Mouse (Mus musculus) CH12.LX (cell line): ENCODE results near the gene Troap. TPM values are rescaled to one million over a fixed set of nuclear protein-coding genes. Genes with fewer than 3 reads are reported as not detected.

ENCODE experiments used
- DNase-seq: peaks from one replicate; pipeline ENCODE4 v3.0.0-alpha.2; 2013; ENCODE audit errors: extremely low read depth
- H3K27ac ChIP-seq: 2 replicates; pipeline ENCODE4 v1.5.1; 2012; ENCODE audit warnings: low read depth, mild to moderate bottlenecking, control low read depth, moderate library complexity; ENCODE audit not compliant: insufficient read depth
- H3K27me3 ChIP-seq: replicated peaks from 2 replicates; pipeline ENCODE3; 2012; ENCODE audit warnings: inconsistent platforms
- H3K36me3 ChIP-seq, 2 experiments: replicated peaks in 1 of 2; 2 replicates each; pipeline versions ENCODE3 to v1.6.1; 2012; ENCODE audit warnings: inconsistent platforms in 1 of 2, low read length in 1 of 2, mild to moderate bottlenecking in 1 of 2, mixed read lengths in 1 of 2, moderate library complexity in 1 of 2; ENCODE audit not compliant: control insufficient read depth in 1 of 2, insufficient read depth in 1 of 2
- H3K4me1 ChIP-seq, 2 experiments: 2 replicates each; pipeline ENCODE4 v1.6.1; 2012; ENCODE audit warnings: inconsistent platforms in 1 of 2, moderate library complexity in 1 of 2; ENCODE audit not compliant: insufficient read depth in 2 of 2, control insufficient read depth in 1 of 2
- H3K4me2 ChIP-seq: 2 replicates; pipeline ENCODE4 v1.6.1; 2012; ENCODE audit warnings: low read depth, mild to moderate bottlenecking, control low read depth; ENCODE audit not compliant: poor library complexity, insufficient read depth, severe bottlenecking
- H3K4me3 ChIP-seq, 3 experiments: fragments of 150-350 bp in 1 of 3; sonication (generic) in 1 of 3; replicated peaks in 1 of 3; 2 replicates each; pipeline versions ENCODE3 to v1.5.1; 2011 to 2012; ENCODE audit warnings: low read depth in 2 of 3, low read length in 2 of 3, mild to moderate bottlenecking in 2 of 3, moderate library complexity in 2 of 3, control low read depth in 1 of 3, improper control_type of control experiment in 1 of 3, inconsistent platforms in 1 of 3, mixed read lengths in 1 of 3; ENCODE audit not compliant: poor library complexity in 1 of 3
- H3K79me2 ChIP-seq: replicated peaks from 2 replicates; pipeline ENCODE4 v1.6.1; 2012; ENCODE audit warnings: mild to moderate bottlenecking, moderate library complexity; ENCODE audit not compliant: control insufficient read depth, poor library complexity, insufficient read depth, severe bottlenecking; ENCODE audit errors: extremely low read depth
- H3K9ac ChIP-seq: 2 replicates; pipeline ENCODE4 v1.6.1; 2012; ENCODE audit warnings: low read depth, mild to moderate bottlenecking, control low read depth, moderate library complexity; ENCODE audit not compliant: insufficient read depth
- H3K9me3 ChIP-seq: replicated peaks from 2 replicates; pipeline ENCODE3; 2012; ENCODE audit warnings: low read length, inconsistent platforms, mixed read lengths
- BHLHE40 ChIP-seq: IDR thresholded peaks from 2 replicates; pipeline ENCODE4 v1.6.1; 2011; ENCODE audit warnings: mild to moderate bottlenecking, low read depth, low read length, improper control_type of control experiment
- CHD1 ChIP-seq: IDR thresholded peaks from 2 replicates; pipeline ENCODE4 v1.6.1; 2012; ENCODE audit warnings: low read depth, low read length, improper control_type of control experiment, inconsistent platforms
- CHD2 ChIP-seq: IDR thresholded peaks from 2 replicates; pipeline ENCODE4 v1.6.1; 2011; ENCODE audit warnings: low read length, improper control_type of control experiment
- CTCF ChIP-seq, 2 experiments: IDR thresholded peaks in 1 of 2; conservative IDR thresholded peaks in 1 of 2; 2 replicates each; pipeline ENCODE4 v1.5.1; 2011 to 2012; ENCODE audit warnings: low read depth in 2 of 2, low read length in 2 of 2, improper control_type of control experiment in 1 of 2, inconsistent platforms in 1 of 2, mild to moderate bottlenecking in 1 of 2, moderate library complexity in 1 of 2
- E2F4 ChIP-seq: IDR thresholded peaks from 2 replicates; pipeline ENCODE4 v1.6.1; 2011; ENCODE audit warnings: low read depth, low read length, improper control_type of control experiment; ENCODE audit not compliant: insufficient replicate concordance
- ELF1 ChIP-seq: IDR thresholded peaks from 2 replicates; pipeline ENCODE4 v1.6.1; 2014; ENCODE audit warnings: low read depth, mild to moderate bottlenecking, inconsistent platforms, low read length, improper control_type of control experiment
- EP300 ChIP-seq: IDR thresholded peaks from 2 replicates; pipeline ENCODE4 v1.6.1; 2011; ENCODE audit warnings: low read length, improper control_type of control experiment
- ETS1 ChIP-seq: conservative IDR thresholded peaks from 2 replicates; pipeline ENCODE4 v1.6.1; 2012; ENCODE audit warnings: low read depth, mild to moderate bottlenecking, inconsistent platforms, low read length, improper control_type of control experiment, moderate library complexity
- GABPA ChIP-seq: IDR thresholded peaks from 2 replicates; pipeline ENCODE4 v1.6.1; 2012; ENCODE audit warnings: low read depth, low read length, improper control_type of control experiment, inconsistent platforms; ENCODE audit not compliant: insufficient replicate concordance
- HCFC1 ChIP-seq: IDR thresholded peaks from 2 replicates; pipeline ENCODE4 v1.6.1; 2012; ENCODE audit warnings: low read depth, mild to moderate bottlenecking, inconsistent platforms, low read length, improper control_type of control experiment
- IRF4 ChIP-seq: IDR thresholded peaks from 2 replicates; pipeline ENCODE4 v1.6.1; 2014; ENCODE audit warnings: low read depth, mild to moderate bottlenecking, inconsistent platforms, low read length, improper control_type of control experiment
- JUN ChIP-seq: IDR thresholded peaks from 2 replicates; pipeline ENCODE4 v1.6.1; 2011; ENCODE audit warnings: low read depth, mild to moderate bottlenecking, low read length, improper control_type of control experiment, moderate library complexity; ENCODE audit not compliant: insufficient read depth
- JUND ChIP-seq: conservative IDR thresholded peaks from 2 replicates; pipeline ENCODE4 v1.6.1; 2011; ENCODE audit warnings: low read depth, low read length, improper control_type of control experiment
- KAT2A ChIP-seq: IDR thresholded peaks from 2 replicates; pipeline ENCODE4 v1.6.1; 2012; ENCODE audit warnings: low read length, improper control_type of control experiment, inconsistent platforms; ENCODE audit not compliant: insufficient replicate concordance
- MAFK ChIP-seq: IDR thresholded peaks from 2 replicates; pipeline ENCODE4 v1.6.1; 2011; ENCODE audit warnings: low read length, improper control_type of control experiment; ENCODE audit not compliant: insufficient replicate concordance
- MAX ChIP-seq: IDR thresholded peaks from 2 replicates; pipeline ENCODE4 v1.6.1; 2011; ENCODE audit warnings: low read length, improper control_type of control experiment
- MAZ ChIP-seq: IDR thresholded peaks from 2 replicates; pipeline ENCODE4 v1.6.1; 2012; ENCODE audit warnings: low read depth, mild to moderate bottlenecking, inconsistent platforms, low read length, improper control_type of control experiment, moderate library complexity
- MEF2A ChIP-seq: IDR thresholded peaks from 2 replicates; pipeline ENCODE4 v1.6.1; 2014; ENCODE audit warnings: low read depth, mild to moderate bottlenecking, inconsistent platforms, low read length, improper control_type of control experiment, borderline replicate concordance
- MXI1 ChIP-seq: IDR thresholded peaks from 2 replicates; pipeline ENCODE4 v1.6.1; 2011; ENCODE audit warnings: mild to moderate bottlenecking, low read depth, low read length, improper control_type of control experiment
- MYC ChIP-seq: IDR thresholded peaks from 2 replicates; pipeline ENCODE4 v1.6.1; 2011; ENCODE audit warnings: low read depth, mild to moderate bottlenecking, improper control_type of control experiment, low read length
- NELFE ChIP-seq: IDR thresholded peaks from 2 replicates; pipeline ENCODE4 v1.6.1; 2011; ENCODE audit warnings: low read depth, low read length, improper control_type of control experiment
- NRF1 ChIP-seq: IDR thresholded peaks from 2 replicates; pipeline ENCODE4 v1.6.1; 2014; ENCODE audit warnings: low read depth, mild to moderate bottlenecking, inconsistent platforms, low read length, improper control_type of control experiment, moderate library complexity
- PAX5 ChIP-seq: IDR thresholded peaks from 2 replicates; pipeline ENCODE4 v1.6.1; 2012; ENCODE audit warnings: low read length, inconsistent platforms, mixed read lengths
- POLR2A ChIP-seq: IDR thresholded peaks from 2 replicates; pipeline ENCODE4 v1.6.1; 2011; ENCODE audit warnings: low read depth, mild to moderate bottlenecking, improper control_type of control experiment, low read length
- POLR2AphosphoS2 ChIP-seq: IDR thresholded peaks from 2 replicates; pipeline ENCODE4 v1.6.1; 2011; ENCODE audit warnings: low read depth, low read length, improper control_type of control experiment
- RAD21 ChIP-seq: IDR thresholded peaks from 2 replicates; pipeline ENCODE4 v1.6.1; 2011; ENCODE audit warnings: low read depth, mild to moderate bottlenecking, low read length, improper control_type of control experiment, moderate library complexity
- RCOR1 ChIP-seq: conservative IDR thresholded peaks from 2 replicates; pipeline ENCODE4 v1.6.1; 2012; ENCODE audit warnings: low read depth, mild to moderate bottlenecking, inconsistent platforms, low read length, improper control_type of control experiment
- SIN3A ChIP-seq: IDR thresholded peaks from 2 replicates; pipeline ENCODE4 v1.6.1; 2012; ENCODE audit warnings: low read length, improper control_type of control experiment, inconsistent platforms
- SMC3 ChIP-seq: IDR thresholded peaks from 2 replicates; pipeline ENCODE4 v1.6.1; 2011; ENCODE audit warnings: low read depth, low read length, improper control_type of control experiment
- TBP ChIP-seq: conservative IDR thresholded peaks from 2 replicates; pipeline ENCODE4 v1.6.1; 2011; ENCODE audit warnings: low read depth, low read length, improper control_type of control experiment
- TCF12 ChIP-seq: IDR thresholded peaks from 2 replicates; pipeline ENCODE4 v1.6.1; 2014; ENCODE audit warnings: low read depth, mild to moderate bottlenecking, inconsistent platforms, low read length, improper control_type of control experiment
- UBTF ChIP-seq: IDR thresholded peaks from 2 replicates; pipeline ENCODE4 v1.6.1; 2012; ENCODE audit warnings: low read depth, mild to moderate bottlenecking, inconsistent platforms, low read length, improper control_type of control experiment, moderate library complexity
- USF1 ChIP-seq: IDR thresholded peaks from 2 replicates; pipeline ENCODE4 v1.6.1; 2014; ENCODE audit warnings: low read depth, mild to moderate bottlenecking, inconsistent platforms, low read length, improper control_type of control experiment
- USF2 ChIP-seq: conservative IDR thresholded peaks from 2 replicates; pipeline ENCODE4 v1.6.1; 2011; ENCODE audit warnings: low read depth, low read length, improper control_type of control experiment
- ZC3H11A ChIP-seq: IDR thresholded peaks from 2 replicates; pipeline ENCODE4 v1.6.1; 2012; ENCODE audit warnings: low read depth, mild to moderate bottlenecking, inconsistent platforms, low read length, improper control_type of control experiment
- ZKSCAN1 ChIP-seq: IDR thresholded peaks from 2 replicates; pipeline ENCODE4 v1.6.1; 2012; ENCODE audit warnings: low read depth, inconsistent platforms, low read length, improper control_type of control experiment, borderline replicate concordance
- ZMIZ1 ChIP-seq: IDR thresholded peaks from 2 replicates; pipeline ENCODE4 v1.6.1; 2012; ENCODE audit warnings: low read depth, mild to moderate bottlenecking, inconsistent platforms, low read length, improper control_type of control experiment
- ZNF384 ChIP-seq: IDR thresholded peaks from 2 replicates; pipeline ENCODE4 v1.6.1; 2012; ENCODE audit warnings: low read depth, low read length, improper control_type of control experiment, inconsistent platforms
- dilution Hi-C: fragments of 300-500 bp; cut with MboI; formaldehyde crosslinking; loops from 2 replicates; pipeline ENCODE4 v1.14.3; 2020; ENCODE audit warnings: low sequenced_read_pairs; ENCODE audit not compliant: extremely low pct_unique_long_range_greater_than_20kb, extremely low pct_ligation_motif_present
- in situ Hi-C: fragments of 300-500 bp; cut with MboI; formaldehyde crosslinking; loops from 3 replicates; pipeline ENCODE4 v1.14.3; 2019; ENCODE audit warnings: low sequenced_read_pairs, low pct_ligation_motif_present, low pct_unique_long_range_greater_than_20kb, mixed read lengths
- polyA plus RNA-seq: library from polyadenylated mRNA; unstranded; fragments of >175 nt; gene quantifications from 2 replicates; pipeline ENCODE4 v1.2.1, GENCODE M21; 2012; ENCODE audit warnings: low read depth; ENCODE audit not compliant: insufficient read length
- total RNA-seq, 2 experiments: library from RNA; depleted of rRNA; stranded (reverse); fragments of 300-350 nt in 1 of 2; fragments of >200 nt in 1 of 2; gene quantifications; 2 replicates each; pipeline ENCODE4 v1.2.3; 2012 to 2014

Troap gene
- total and polyA plus RNA-seq, 3 experiments: 17.8 to 74.2 (median 19.2) TPM

DNA sequence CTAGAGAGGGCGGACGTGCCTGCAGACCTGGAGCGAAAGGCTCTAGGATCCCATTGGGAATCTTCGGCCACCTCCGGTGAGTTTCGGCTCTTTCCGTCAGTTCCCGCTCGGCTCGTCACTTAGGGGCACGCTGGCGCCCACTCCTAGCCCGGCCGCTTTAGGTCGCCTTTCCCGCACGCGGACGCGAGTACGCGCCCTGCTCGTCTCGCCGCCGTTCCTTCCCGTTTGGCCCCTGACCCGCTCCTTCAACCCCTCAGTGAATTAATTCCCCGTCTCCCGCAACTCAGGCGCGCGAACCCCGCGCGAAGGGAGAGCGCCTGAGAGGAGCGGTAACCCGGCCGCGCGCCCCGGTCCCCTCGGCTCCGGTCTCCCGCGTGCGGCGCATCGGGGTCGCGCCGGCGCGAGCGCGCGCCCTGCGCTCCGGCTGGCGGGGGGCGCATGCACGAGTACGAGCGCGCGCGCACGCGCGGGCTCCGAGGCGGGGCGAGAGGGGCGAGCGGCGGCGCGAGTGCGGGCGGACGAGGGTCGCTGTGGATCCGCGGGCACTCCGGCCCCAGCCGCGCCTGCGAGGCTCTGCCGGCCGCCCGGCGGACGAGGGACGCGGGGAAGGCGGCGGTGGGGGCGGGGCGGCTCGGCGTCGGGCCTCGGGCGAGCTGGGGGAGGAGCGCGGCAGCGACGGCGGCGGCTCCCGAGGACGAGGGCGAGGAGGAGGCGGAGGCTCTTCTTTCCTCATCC lies 51.9 kb downstream of the Troap start:
- no peak for TF ChIP-seq JUN
- no peak for TF ChIP-seq MAX
- peak; percentile 62; the same call in 1 of the 2 replicates for TF ChIP-seq MXI1
- no peak for TF ChIP-seq ELF1
- no peak for TF ChIP-seq CTCF (conservative IDR thresholded peaks at IDR 0.05 in 1 of 2, IDR thresholded peaks at IDR 0.05 in 1 of 2; ENCODE audit: low read depth in 2 of 2, low read length in 2 of 2)
- peak; percentile 48; the same call in 1 of the 2 replicates for TF ChIP-seq CHD2
- no peak for TF ChIP-seq SMC3
- peak; percentile 77 for TF ChIP-seq MYC
- no peak for TF ChIP-seq USF1
- no peak for TF ChIP-seq E2F4
- TF ChIP-seq USF2: no peak
- TF ChIP-seq ZNF384: no peak
- TF ChIP-seq ZC3H11A: no peak
- no peak for TF ChIP-seq RCOR1
- TF ChIP-seq KAT2A: no peak
- no peak for TF ChIP-seq ZMIZ1
- 0 out of 2 replicates have a peak, but pooled peaks have one; percentile 4 for TF ChIP-seq MAZ
- no peak for TF ChIP-seq JUND
- TF ChIP-seq NELFE: peak; percentile 66; the same call in 1 of the 2 replicates
- TF ChIP-seq UBTF: peak; percentile 71; the same call in 1 of the 2 replicates
- peak; percentile 20; the same call in 1 of the 2 replicates for TF ChIP-seq IRF4
- no peak for TF ChIP-seq PAX5
- no peak for TF ChIP-seq ZKSCAN1
- TF ChIP-seq ETS1: no peak
- peak; percentile 71 for TF ChIP-seq SIN3A
- no peak for TF ChIP-seq MEF2A
- peak; percentile 72 for TF ChIP-seq POLR2A
- TF ChIP-seq HCFC1: no peak
- peak; percentile 81 for TF ChIP-seq NRF1
- no peak; the same call in 1 of the 2 replicates for TF ChIP-seq POLR2AphosphoS2
- no peak for TF ChIP-seq EP300
- TF ChIP-seq CHD1: no peak
- TF ChIP-seq BHLHE40: peak; percentile 23; the same call in 1 of the 2 replicates
- TF ChIP-seq MAFK: no peak
- no peak for TF ChIP-seq RAD21
- TF ChIP-seq TBP: no peak
- 0 out of 2 replicates have a peak, but pooled peaks have one; percentile 26 for TF ChIP-seq TCF12
- no peak for TF ChIP-seq GABPA
- dilution Hi-C loops (no loop called here), in situ Hi-C loops (no loop called here)
- H3K79me2 ChIP-seq: peaks cover 20% of the 10 kb centered on the region
- peak overlapping the region; percentile 90 for H3K4me2 ChIP-seq
- no peaks in the 10 kb centered on the region for H3K27me3 ChIP-seq
- H3K9ac ChIP-seq: peak overlapping the region; percentile 88
- peak overlapping the region; percentile 77 to 91 (median 85) for H3K4me3 ChIP-seq
- DNase-seq: peak; percentile 69
- peaks cover 2 to 64% of the 10 kb centered on the region in 2 experiments for H3K4me1 ChIP-seq
- H3K9me3 ChIP-seq: no peaks in the 10 kb centered on the region
- H3K36me3 ChIP-seq: peaks cover 0 to 22% of the 10 kb centered on the region in 2 experiments
- peak overlapping the region; percentile 7; the same call in 1 of the 2 replicates for H3K27ac ChIP-seq
